9 mouse cellular contexts compared by ENCODE assay signal in the genomic region with DNA sequence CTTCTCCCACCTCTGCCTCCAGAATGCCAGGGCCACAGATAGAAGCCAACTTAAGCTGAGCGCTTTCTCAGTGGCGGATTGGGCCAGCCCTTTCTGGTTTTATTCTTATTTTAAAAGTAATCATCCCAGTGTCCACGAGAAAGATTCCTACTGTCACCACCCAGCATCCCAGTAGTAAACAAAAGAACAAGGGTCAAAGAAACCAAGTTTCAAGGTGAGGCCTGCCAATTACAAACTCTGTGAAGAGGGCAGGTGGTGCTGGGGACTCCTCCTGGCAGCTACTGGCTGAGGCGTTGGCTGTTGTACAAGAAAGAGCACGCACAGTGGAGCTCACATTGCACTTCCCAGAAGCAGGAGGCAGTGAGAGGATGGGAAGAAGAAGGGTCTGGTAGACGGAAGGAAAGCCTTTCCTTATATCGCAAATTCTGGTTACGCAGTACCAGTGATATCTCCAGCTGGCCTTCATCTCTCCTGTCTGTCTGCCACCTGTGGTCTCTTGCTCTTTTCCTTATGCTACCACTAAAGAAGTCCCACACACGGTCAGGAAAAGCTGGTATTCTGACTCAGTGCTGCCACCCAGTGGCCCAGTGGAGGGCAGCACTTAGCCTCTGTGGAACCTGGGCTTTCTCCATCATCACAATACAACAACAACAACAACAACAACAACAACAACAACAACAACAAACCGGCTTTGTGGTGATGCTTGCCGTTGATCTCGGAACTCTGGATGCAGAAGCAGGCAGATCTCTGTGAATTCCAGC. TPM values are rescaled to one million over a fixed set of nuclear protein-coding genes. Genes with fewer than 3 reads are reported as not detected.
DNase-seq lines count a peak whose midpoint lies in the region; ATAC-seq lines count a peak whose summit lies in the region.
"Had no signal": no experiment of that assay in that cellular context is flagged by ENCODE, and none has a peak within 500 bp of the region (broad histone marks: within the 10 kb centered on the region; RNA-seq: fewer than 3 reads in every experiment).

No protein-coding gene starts in this region.

- intact Hi-C loops in left cerebral cortex, postnatal 4 days (cut with DNase I), result loop anchor here (1.0 kb wide), 1 partner anchor 313 kb away; no protein-coding TSS in a partner anchor

- no peak for DNase-seq in heart, adult 8-10 months (ENCODE audit: low spot score)
- peak; percentile 44 to 59 for DNase-seq in adrenal gland, postnatal 36 days
- DNase-seq in intestine, embryonic 14.5 days (ENCODE audit: low spot score), result peak; percentile 87
- peak; percentile 66 for DNase-seq in left cerebral cortex, postnatal 4 days
- DNase-seq in thymus, postnatal 14 days, result peak; percentile 22

- H3K9me3 ChIP-seq in heart, embryonic 14.5 days (ENCODE audit: control insufficient read depth, low read length), result no peaks in the 10 kb centered on the region
- H3K9me3 ChIP-seq in forebrain, embryonic 13.5 days (replicated peaks), result no peaks in the 10 kb centered on the region
- H3K9me3 ChIP-seq in intestine, embryonic 14.5 days (ENCODE audit: control insufficient read depth, low read length), result no peaks in the 10 kb centered on the region
- no peaks in the 10 kb centered on the region for H3K9me3 ChIP-seq in midbrain, embryonic 16.5 days (replicated peaks; ENCODE audit: control insufficient read depth, low read length, poor library complexity, severe bottlenecking)

- no peak overlapping the region for H3K9ac ChIP-seq in heart, embryonic 14.5 days (ENCODE audit: low read length)
- H3K9ac ChIP-seq in forebrain, embryonic 13.5 days, result no peak overlapping the region
- H3K9ac ChIP-seq in intestine, embryonic 14.5 days (ENCODE audit: low read length), result no peak overlapping the region
- no peak overlapping the region for H3K9ac ChIP-seq in midbrain, embryonic 16.5 days (ENCODE audit: low read depth, low read length)

- 32% methylated on average over 12 of the region's 12 CpGs for WGBS in heart, embryonic 14.5 days
- 38% methylated on average over 12 of the region's 12 CpGs for WGBS in forebrain, embryonic 13.5 days
- 38% methylated on average over 12 of the region's 12 CpGs for WGBS in intestine, embryonic 14.5 days
- 45% methylated on average over 12 of the region's 12 CpGs for WGBS in midbrain, embryonic 16.5 days

- H3K27ac ChIP-seq in heart, embryonic 14.5 days (replicated peaks in 1 of 2; ENCODE audit: control insufficient read depth in 1 of 2, insufficient read depth in 1 of 2, low read depth in 2 of 2, low read length in 2 of 2), result no peak overlapping the region
- no peak overlapping the region for H3K27ac ChIP-seq in forebrain, embryonic 13.5 days
- H3K27ac ChIP-seq in intestine, embryonic 14.5 days (ENCODE audit: low read depth), result no peak overlapping the region
- H3K27ac ChIP-seq in midbrain, embryonic 16.5 days (ENCODE audit: low read length), result no peak overlapping the region

- H3K4me2 ChIP-seq in heart, embryonic 14.5 days (ENCODE audit: low read length), result no peak overlapping the region
- no peak overlapping the region for H3K4me2 ChIP-seq in forebrain, embryonic 13.5 days
- no peak overlapping the region for H3K4me2 ChIP-seq in intestine, embryonic 14.5 days (ENCODE audit: low read length)
- no peak overlapping the region for H3K4me2 ChIP-seq in midbrain, embryonic 16.5 days (ENCODE audit: low read length)

- no peak overlapping the region for H3K4me3 ChIP-seq in heart, embryonic 14.5 days (ENCODE audit: control insufficient read depth in 1 of 2, insufficient read depth in 1 of 2, low read depth in 1 of 2, low read length in 2 of 2)
- no peak overlapping the region for H3K4me3 ChIP-seq in forebrain, embryonic 13.5 days
- H3K4me3 ChIP-seq in intestine, embryonic 14.5 days (ENCODE audit: low read depth, low read length), result no peak overlapping the region
- H3K4me3 ChIP-seq in midbrain, embryonic 16.5 days (ENCODE audit: low read depth, low read length), result no peak overlapping the region
- H3K4me3 ChIP-seq: myocyte had no signal

- H3K36me3 ChIP-seq in heart, embryonic 14.5 days (ENCODE audit: control insufficient read depth, insufficient read depth, low read length), result no peaks in the 10 kb centered on the region
- H3K36me3 ChIP-seq in forebrain, embryonic 13.5 days (ENCODE audit: poor library complexity, severe bottlenecking), result no peaks in the 10 kb centered on the region
- H3K36me3 ChIP-seq in intestine, embryonic 14.5 days (ENCODE audit: control insufficient read depth, insufficient read depth, low read length), result no peaks in the 10 kb centered on the region
- no peaks in the 10 kb centered on the region for H3K36me3 ChIP-seq in midbrain, embryonic 16.5 days (ENCODE audit: control insufficient read depth, insufficient read depth, low read length)

- peaks cover 2 to 5% of the 10 kb centered on the region in 2 experiments; a peak in 3 of 4 replicates for H3K4me1 ChIP-seq in heart, embryonic 14.5 days (ENCODE audit: control insufficient read depth in 2 of 2, insufficient read depth in 2 of 2, low read length in 2 of 2)
- peaks cover 9% of the 10 kb centered on the region; the same call in 1 of the 2 replicates for H3K4me1 ChIP-seq in forebrain, embryonic 13.5 days
- H3K4me1 ChIP-seq in intestine, embryonic 14.5 days (replicated peaks; ENCODE audit: control insufficient read depth, insufficient read depth, low read length), result no peaks in the 10 kb centered on the region
- 0 out of 2 replicates have a peak, but pooled peaks cover 3% of the 10 kb centered on the region for H3K4me1 ChIP-seq in midbrain, embryonic 16.5 days (ENCODE audit: control insufficient read depth, insufficient read depth, low read length)

- H3K27me3 ChIP-seq in heart, embryonic 14.5 days (ENCODE audit: control insufficient read depth, insufficient read depth, low read length), result peaks cover 7% of the 10 kb centered on the region; the same call in 1 of the 2 replicates
- no peaks in the 10 kb centered on the region for H3K27me3 ChIP-seq in forebrain, embryonic 13.5 days
- H3K27me3 ChIP-seq in intestine, embryonic 14.5 days (replicated peaks; ENCODE audit: control insufficient read depth, insufficient read depth, low read length), result 0 out of 2 replicates have a peak, but pooled peaks cover 3% of the 10 kb centered on the region
- no peaks in the 10 kb centered on the region for H3K27me3 ChIP-seq in midbrain, embryonic 16.5 days (ENCODE audit: control insufficient read depth, insufficient read depth, low read depth, low read length)

- ATAC-seq in heart, embryonic 14.5 days (ENCODE audit: insufficient number of reproducible peaks, insufficient read depth, low FRiP score, low read depth), result 0 out of 2 replicates have a peak, but pooled peaks have one; percentile 44
- peak; percentile 72 for ATAC-seq in forebrain, embryonic 13.5 days
- peak; percentile 66 for ATAC-seq in intestine, embryonic 14.5 days (replicated peaks; ENCODE audit: low FRiP score, low TSS enrichment, low read depth)
- peak; percentile 44; the same call in 1 of the 2 replicates for ATAC-seq in midbrain, embryonic 16.5 days

RNA-seq across cellular contexts. Expression of gene Gli2, which starts 29.0 kb away (rescaled TPM):
- 3.9 and 4.2 TPM in 2 replicates for polyA plus RNA-seq in heart, embryonic 14.5 days (2014; fragmentation: Nextera tagmentation; extraction: Ambion mirVana)
- 1 to 10 TPM in 2 of 4 experiments, under 1 TPM in 2; 0.80 to 1.5 (median 0.99) TPM for total RNA-seq in heart, adult 8-10 months (2022)
- total RNA-seq in adrenal gland, postnatal 36 days (2021), result under 1 TPM; 0.60 to 0.66 TPM
- polyA plus RNA-seq in forebrain, embryonic 13.5 days (2015; fragmentation: Nextera tagmentation; extraction: Ambion mirVana), result 5.6 and 6.5 TPM in 2 replicates
- 11.4 and 11.6 TPM in 2 replicates for polyA plus RNA-seq in intestine, embryonic 14.5 days (2014; fragmentation: Nextera tagmentation; extraction: Ambion mirVana)
- total RNA-seq in left cerebral cortex, postnatal 4 days (2021), result 1 to 10 TPM; 2.9 to 3.3 TPM
- 1.1 TPM in 2 replicates for polyA plus RNA-seq in midbrain, embryonic 16.5 days (2015; fragmentation: Nextera tagmentation; extraction: Ambion mirVana)
